Mouse (Mus musculus): ENCODE measurements around the gene Cep57l1. TPM values are rescaled to one million over a fixed set of nuclear protein-coding genes. Genes with fewer than 3 reads are reported as not detected.

Cep57l1 gene
- polyA plus RNA-seq, 1 experiment from 2014 or later = 25.3 TPM

DNA sequence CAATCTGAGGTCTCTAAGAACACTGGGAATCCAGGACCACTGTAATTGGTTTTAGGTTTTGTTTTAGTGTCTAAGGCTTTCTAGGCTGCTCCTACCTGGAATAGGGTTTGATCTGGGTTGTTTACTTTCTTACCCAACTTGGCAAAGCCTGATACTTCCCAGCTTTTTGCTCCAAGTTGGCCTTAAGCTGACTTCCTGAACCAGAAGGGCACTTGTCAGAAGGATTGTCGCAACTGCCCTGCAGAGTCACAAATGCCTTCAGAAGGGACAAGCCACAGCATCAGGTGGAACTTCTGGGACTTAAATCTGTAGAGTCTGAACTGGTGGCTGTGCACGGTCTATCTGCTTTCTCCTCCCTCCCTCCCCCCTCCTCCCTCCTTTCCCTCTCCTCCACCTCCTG, 69.5 kb downstream of the Cep57l1 start:
- H3K4me3 ChIP-seq (ENCODE audit: low read depth, low read length) = no peak overlapping the region
- H3K9ac ChIP-seq = no peak overlapping the region
- H3K4me2 ChIP-seq = no peak overlapping the region
- H3K27me3 ChIP-seq (ENCODE audit: insufficient read depth, low read length) = no peaks in the 10 kb centered on the region
- no peak for ATAC-seq (ENCODE audit: insufficient read depth)
- no peak overlapping the region for H3K27ac ChIP-seq (ENCODE audit: low read depth)
- H3K9me3 ChIP-seq (ENCODE audit: low read depth, low read length) = no peaks in the 10 kb centered on the region
- DNase-seq = no peak
- 73% methylated on average over 2 of the region's 2 CpGs for WGBS
- TF ChIP-seq CTCF (IDR thresholded peaks at IDR 0.05; ENCODE audit: low read depth) = no peak
- H3K4me1 ChIP-seq (ENCODE audit: insufficient read depth) = no peaks in the 10 kb centered on the region
- peaks cover 4% of the 10 kb centered on the region; the same call in 1 of the 2 replicates for H3K36me3 ChIP-seq (ENCODE audit: insufficient read depth)

DNA sequence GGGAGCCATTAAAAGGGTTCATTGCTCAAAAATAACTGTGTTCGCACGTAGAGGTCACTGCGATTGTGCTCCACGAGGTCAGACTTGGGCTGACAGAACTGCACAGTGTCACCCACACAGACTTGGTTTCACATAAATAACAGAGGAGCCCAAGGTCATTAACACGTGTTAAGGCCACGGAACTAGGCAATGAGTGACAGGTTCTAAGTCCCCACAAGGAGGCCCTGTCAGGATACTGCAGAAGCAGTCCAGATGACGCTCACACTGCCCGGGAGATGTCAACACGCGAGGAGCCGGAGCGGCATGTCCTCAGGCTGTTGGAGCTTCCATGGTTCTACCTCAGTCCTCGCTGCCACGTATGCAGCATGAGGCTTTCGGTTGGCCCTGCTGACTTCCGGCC, 72.4 kb downstream of the Cep57l1 start:
- WGBS = 87% methylated on average over 16 of the region's 16 CpGs
- no peak overlapping the region for H3K27ac ChIP-seq (ENCODE audit: low read depth)
- no peak overlapping the region for H3K4me3 ChIP-seq (ENCODE audit: low read depth, low read length)
- H3K4me1 ChIP-seq (ENCODE audit: insufficient read depth) = no peaks in the 10 kb centered on the region
- ATAC-seq (ENCODE audit: insufficient read depth) (no peak), DNase-seq (no peak)
- H3K27me3 ChIP-seq (ENCODE audit: insufficient read depth, low read length) = no peaks in the 10 kb centered on the region
- no peak overlapping the region for H3K4me2 ChIP-seq
- no peak for TF ChIP-seq CTCF (IDR thresholded peaks at IDR 0.05; ENCODE audit: low read depth)
- H3K36me3 ChIP-seq (ENCODE audit: insufficient read depth) = no peaks in the 10 kb centered on the region
- no peak overlapping the region for H3K9ac ChIP-seq
- no peaks in the 10 kb centered on the region for H3K9me3 ChIP-seq (ENCODE audit: low read depth, low read length)

DNA sequence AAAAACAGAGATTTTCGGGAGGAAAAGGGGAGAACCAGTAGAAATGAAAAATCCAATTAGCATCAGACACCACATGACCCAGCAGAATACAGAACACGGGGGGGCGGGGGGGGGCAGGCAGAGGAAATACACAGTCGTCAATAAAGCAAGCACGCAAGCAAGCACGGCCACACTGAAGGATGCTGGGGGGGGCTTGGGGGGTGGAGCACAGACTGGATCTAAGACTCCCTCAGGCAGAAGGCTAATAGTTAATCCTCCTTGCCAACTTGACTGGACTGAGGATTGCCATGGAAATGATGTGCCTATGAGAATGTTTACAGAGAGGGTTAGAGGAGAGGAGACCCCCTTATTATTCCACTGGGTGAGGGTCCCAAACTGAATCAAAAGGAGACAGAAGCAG, 74.3 kb downstream of the Cep57l1 start:
- H3K9ac ChIP-seq = no peak overlapping the region
- no peak for TF ChIP-seq CTCF (IDR thresholded peaks at IDR 0.05; ENCODE audit: low read depth)
- no peaks in the 10 kb centered on the region for H3K36me3 ChIP-seq (ENCODE audit: insufficient read depth)
- no peak overlapping the region for H3K4me2 ChIP-seq
- ATAC-seq (ENCODE audit: insufficient read depth) (no peak), DNase-seq (no peak)
- H3K4me1 ChIP-seq (ENCODE audit: insufficient read depth) = no peaks in the 10 kb centered on the region
- no peak overlapping the region for H3K27ac ChIP-seq (ENCODE audit: low read depth)
- no peaks in the 10 kb centered on the region for H3K9me3 ChIP-seq (ENCODE audit: low read depth, low read length)
- no peak overlapping the region for H3K4me3 ChIP-seq (ENCODE audit: low read depth, low read length)
- H3K27me3 ChIP-seq (ENCODE audit: insufficient read depth, low read length) = no peaks in the 10 kb centered on the region
- WGBS = 76% methylated on average over 6 of the region's 6 CpGs

DNA sequence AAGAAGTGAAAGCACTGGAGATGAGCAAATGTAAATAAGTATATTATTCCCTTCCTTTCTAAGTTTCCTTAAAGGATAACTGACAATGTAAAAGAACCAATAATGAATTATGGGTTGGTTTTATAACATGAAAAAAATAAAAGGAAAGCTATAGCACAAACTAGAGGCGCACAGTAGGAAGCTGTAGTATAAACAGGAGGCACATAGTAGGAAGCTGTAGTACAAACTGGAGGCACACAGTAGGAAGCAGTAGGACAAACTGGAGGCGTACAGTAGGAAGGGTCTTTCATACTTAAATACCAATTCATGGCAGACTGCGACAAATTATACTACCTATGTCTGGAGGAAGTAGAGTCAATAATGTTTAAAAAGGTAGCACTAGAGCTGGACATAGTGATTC, 76.5 kb downstream of the Cep57l1 start:
- H3K4me2 ChIP-seq = no peak overlapping the region
- H3K36me3 ChIP-seq (ENCODE audit: insufficient read depth) = 0 out of 2 replicates have a peak, but pooled peaks cover 4% of the 10 kb centered on the region
- no peaks in the 10 kb centered on the region for H3K4me1 ChIP-seq (ENCODE audit: insufficient read depth)
- no peak overlapping the region for H3K9ac ChIP-seq
- H3K27ac ChIP-seq (ENCODE audit: low read depth) = no peak overlapping the region
- H3K4me3 ChIP-seq (ENCODE audit: low read depth, low read length) = no peak overlapping the region
- 90% methylated on average over 3 of the region's 3 CpGs for WGBS
- no peaks in the 10 kb centered on the region for H3K27me3 ChIP-seq (ENCODE audit: insufficient read depth, low read length)
- no peak for TF ChIP-seq CTCF (IDR thresholded peaks at IDR 0.05; ENCODE audit: low read depth)
- DNase-seq (no peak), ATAC-seq (ENCODE audit: insufficient read depth) (no peak)
- peaks cover under 1% of the 10 kb centered on the region; the same call in 1 of the 2 replicates for H3K9me3 ChIP-seq (ENCODE audit: low read depth, low read length)

DNA sequence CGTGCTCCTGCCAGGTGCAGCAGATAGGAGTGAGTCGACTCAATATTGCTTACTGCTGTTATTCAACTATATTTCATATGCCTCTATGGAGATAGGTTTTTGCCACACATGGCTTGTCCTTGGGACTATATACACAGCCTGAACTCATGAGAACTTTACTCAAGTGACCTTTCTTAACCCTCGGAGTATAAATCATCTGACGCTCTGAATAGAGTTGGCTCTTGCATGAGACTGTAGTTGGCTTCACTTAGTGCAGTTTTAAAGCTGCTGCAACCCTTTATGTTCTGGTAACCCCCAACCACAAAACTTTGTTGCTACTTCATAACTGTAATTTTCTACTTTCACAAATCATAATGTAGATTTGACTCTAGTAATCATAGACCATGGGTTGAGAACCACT, 77.7 kb downstream of the Cep57l1 start:
- DNase-seq (no peak), ATAC-seq (ENCODE audit: insufficient read depth) (no peak)
- H3K4me1 ChIP-seq (ENCODE audit: insufficient read depth) = no peaks in the 10 kb centered on the region
- no peak overlapping the region for H3K4me2 ChIP-seq
- 86% methylated on average over 4 of the region's 4 CpGs for WGBS
- H3K36me3 ChIP-seq (ENCODE audit: insufficient read depth) = peaks cover 9% of the 10 kb centered on the region; the same call in 1 of the 2 replicates
- TF ChIP-seq CTCF (IDR thresholded peaks at IDR 0.05; ENCODE audit: low read depth) = no peak
- peaks cover 3% of the 10 kb centered on the region; the same call in 1 of the 2 replicates for H3K9me3 ChIP-seq (ENCODE audit: low read depth, low read length)
- H3K27ac ChIP-seq (ENCODE audit: low read depth) = no peak overlapping the region
- no peaks in the 10 kb centered on the region for H3K27me3 ChIP-seq (ENCODE audit: insufficient read depth, low read length)
- H3K4me3 ChIP-seq (ENCODE audit: low read depth, low read length) = no peak overlapping the region
- no peak overlapping the region for H3K9ac ChIP-seq

DNA sequence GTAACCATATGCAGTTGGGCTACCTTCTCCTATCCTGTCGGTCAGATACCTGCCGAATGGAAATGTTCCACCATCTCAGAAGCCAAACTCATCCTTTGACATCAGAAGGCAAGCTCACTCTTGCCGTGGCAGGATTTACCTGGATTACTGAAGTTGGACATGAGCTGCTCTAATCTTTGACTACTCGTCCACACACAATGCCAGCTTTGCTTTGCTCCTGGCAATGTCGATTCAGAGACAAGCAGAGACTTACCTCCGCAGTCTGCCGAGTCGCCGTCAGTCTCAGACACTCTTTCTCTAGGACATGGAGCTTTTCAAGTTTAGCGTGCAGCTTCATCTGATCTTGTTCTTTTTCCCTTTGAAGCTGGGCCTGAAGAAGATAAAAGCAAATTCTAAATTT, 78.9 kb downstream of the Cep57l1 start:
- Histone ChIP-seq H3K4me3 (ENCODE audit: low read depth, low read length) (no peak overlapping the region), H3K9ac (no peak overlapping the region), H3K4me2 (no peak overlapping the region), H3K36me3 (ENCODE audit: insufficient read depth) (peaks cover 9% of the 10 kb centered on the region; the same call in 1 of the 2 replicates), H3K4me1 (ENCODE audit: insufficient read depth) (no peaks in the 10 kb centered on the region), H3K27me3 (ENCODE audit: insufficient read depth, low read length) (no peaks in the 10 kb centered on the region), H3K9me3 (ENCODE audit: low read depth, low read length) (peaks cover 3% of the 10 kb centered on the region; the same call in 1 of the 2 replicates), H3K27ac (ENCODE audit: low read depth) (no peak overlapping the region)
- no peak for DNase-seq
- 87% methylated on average over 10 of the region's 10 CpGs for WGBS
- TF ChIP-seq CTCF (IDR thresholded peaks at IDR 0.05; ENCODE audit: low read depth) = no peak
- no peak for ATAC-seq (ENCODE audit: insufficient read depth)

DNA sequence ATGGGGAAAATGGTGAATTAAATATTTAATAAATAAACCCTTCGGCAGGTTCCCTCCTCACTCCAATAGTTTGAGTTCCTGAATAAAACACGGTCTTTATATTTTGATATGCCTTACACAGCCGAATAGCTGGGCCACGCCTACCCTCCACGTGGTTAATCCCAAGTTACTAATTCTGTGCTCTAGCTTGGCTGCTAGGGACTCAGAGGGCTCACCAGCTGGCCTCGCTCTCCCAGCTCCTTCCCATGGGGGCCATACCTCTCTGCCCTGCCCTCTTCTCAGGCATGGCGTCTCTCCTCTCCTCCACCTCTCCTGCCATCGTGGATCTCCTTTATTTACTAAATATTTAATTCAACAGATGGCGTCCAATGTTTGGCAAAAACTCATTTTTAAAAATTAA, 83.5 kb downstream of the Cep57l1 start:
- no peak overlapping the region for H3K4me3 ChIP-seq (ENCODE audit: low read depth, low read length)
- 81% methylated on average over 9 of the region's 9 CpGs for WGBS
- no peak overlapping the region for H3K27ac ChIP-seq (ENCODE audit: low read depth)
- H3K9me3 ChIP-seq (ENCODE audit: low read depth, low read length) = peaks cover 3% of the 10 kb centered on the region; the same call in 1 of the 2 replicates
- peaks cover 11% of the 10 kb centered on the region; the same call in 1 of the 2 replicates for H3K36me3 ChIP-seq (ENCODE audit: insufficient read depth)
- ATAC-seq (ENCODE audit: insufficient read depth) (no peak), DNase-seq (no peak)
- H3K27me3 ChIP-seq (ENCODE audit: insufficient read depth, low read length) = no peaks in the 10 kb centered on the region
- no peak overlapping the region for H3K9ac ChIP-seq
- no peak for TF ChIP-seq CTCF (IDR thresholded peaks at IDR 0.05; ENCODE audit: low read depth)
- H3K4me1 ChIP-seq (ENCODE audit: insufficient read depth) = no peaks in the 10 kb centered on the region
- H3K4me2 ChIP-seq = no peak overlapping the region

DNA sequence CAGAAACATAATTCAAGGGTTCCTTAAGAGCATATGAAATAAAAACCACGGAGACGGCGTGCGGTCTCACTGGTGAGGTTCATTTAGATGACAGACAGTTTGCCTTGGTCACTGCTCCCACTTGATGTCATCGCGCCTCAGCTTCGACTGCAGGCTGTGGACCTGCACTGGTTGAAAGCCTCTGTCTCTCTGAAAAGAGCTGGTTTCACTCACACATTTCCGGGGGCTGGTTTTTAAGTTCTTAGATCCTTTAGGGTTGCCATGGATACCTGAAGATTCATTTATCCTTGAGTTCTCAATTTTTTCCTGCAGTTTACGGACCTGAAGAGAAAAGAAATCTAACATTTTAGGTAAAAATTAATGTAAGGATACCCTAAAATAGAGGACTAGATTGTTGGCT, 90.1 kb downstream of the Cep57l1 start:
- H3K27ac ChIP-seq (ENCODE audit: low read depth) = no peak overlapping the region
- no peaks in the 10 kb centered on the region for H3K27me3 ChIP-seq (ENCODE audit: insufficient read depth, low read length)
- H3K4me2 ChIP-seq = no peak overlapping the region
- no peak for ATAC-seq (ENCODE audit: insufficient read depth)
- peaks cover 9% of the 10 kb centered on the region; the same call in 1 of the 2 replicates for H3K36me3 ChIP-seq (ENCODE audit: insufficient read depth)
- no peaks in the 10 kb centered on the region for H3K9me3 ChIP-seq (ENCODE audit: low read depth, low read length)
- H3K9ac ChIP-seq = no peak overlapping the region
- no peak overlapping the region for H3K4me3 ChIP-seq (ENCODE audit: low read depth, low read length)
- DNase-seq = no peak
- TF ChIP-seq CTCF (IDR thresholded peaks at IDR 0.05; ENCODE audit: low read depth) = no peak
- H3K4me1 ChIP-seq (ENCODE audit: insufficient read depth) = no peaks in the 10 kb centered on the region
- WGBS = 80% methylated on average over 9 of the region's 9 CpGs

Measured in lung, embryonic 14.5 days (tissue).